Mouse (Mus musculus) erythroblast, adult 5-6 weeks (primary cell): ENCODE results near the gene Olfr304. TPM values are rescaled to one million over a fixed set of nuclear protein-coding genes. Genes with fewer than 3 reads are reported as not detected.
"Not testable (repeated sequence)": the region's sequence is repeated elsewhere in the genome, so short reads cannot be mapped to it uniquely, and the experiment has no call there.

ENCODE experiments used
- ATAC-seq: replicated peaks from 2 replicates; pipeline ENCODE4 v1.8.0; 2016; ENCODE audit warnings: moderate number of reproducible peaks, mild to moderate bottlenecking, moderate TSS enrichment, inconsistent platforms; ENCODE audit not compliant: poor library complexity, low FRiP score, severe bottlenecking
- total RNA-seq, 2 experiments: library from RNA; stranded (forward) in 1 of 2; stranded (reverse) in 1 of 2; fragments of 150-400 nt in 1 of 2; fragments of 200-764, 138-1000 nt in 1 of 2; gene quantifications; 2 replicates each; pipeline versions ENCODE4 v1.2.3 to v1.2.4; 2015 to 2017; ENCODE audit warnings: low replicate concordance in 2 of 2

Olfr304 gene
- total RNA-seq (2015; ENCODE audit: low replicate concordance) = not detected in 2 replicates
- total RNA-seq (2017; ENCODE audit: low replicate concordance) = not detected in 2 replicates

- no peak for ATAC-seq
Observed at GRCm38 (mm10) chr7:86386558-86386957, at the start of gene Olfr304. Olfr304 (minus strand) TSS chr7:86386658.

- no peak for ATAC-seq
Observed at GRCm38 (mm10) chr7:86403546-86403945, 17.1 kb upstream of the Olfr304 start, which contains the start of gene Olfr301. Olfr301 (plus strand) TSS chr7:86403846.

DNA sequence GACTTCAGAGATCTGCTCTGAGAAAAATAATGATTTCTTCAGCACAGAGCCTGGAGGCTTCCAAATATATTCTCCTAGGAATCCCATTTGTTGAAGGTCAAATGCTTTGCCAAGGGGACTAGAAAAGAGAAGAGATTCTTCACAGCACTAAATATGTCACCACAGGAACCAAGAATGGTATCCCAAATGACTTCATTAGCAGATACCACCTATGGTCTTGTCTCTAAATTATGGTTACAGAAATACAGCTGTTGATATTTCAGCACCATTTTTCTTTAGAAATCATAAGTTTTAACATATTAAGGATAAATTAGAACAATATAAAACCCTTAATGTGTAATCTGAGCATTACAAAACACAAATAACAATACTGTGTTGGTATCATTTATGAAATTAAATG is 11.2 kb upstream of the Olfr304 start, which contains the start of gene Olfr303:
TSS of gene Olfr303 (minus strand) at position 101 of the 400 bp plus-strand sequence.
- no peak for ATAC-seq

DNA sequence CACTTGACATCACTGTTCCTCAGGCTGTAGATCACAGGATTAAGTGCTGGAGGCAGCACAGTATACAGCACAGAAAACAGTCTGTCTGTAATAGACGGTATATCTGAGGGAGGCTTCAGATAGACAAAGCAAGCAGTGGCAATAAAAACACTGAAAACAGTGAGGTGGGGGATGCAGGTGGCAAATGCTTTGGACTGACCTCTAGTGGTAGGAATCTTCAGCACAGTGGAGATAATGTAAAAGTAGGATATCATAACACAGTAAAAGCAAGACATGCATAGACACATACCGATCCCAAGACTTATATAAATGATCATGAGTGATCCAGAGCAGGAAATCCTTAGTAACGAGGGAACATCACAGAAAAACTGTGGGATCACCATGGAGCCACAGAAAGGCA is 689 bp downstream of the Olfr304 start:
- ATAC-seq = no peak

GRCm38 (mm10) chr7:86366828-86367227 is 19.6 kb downstream of the Olfr304 start, which contains the start of gene Olfr305:
Olfr305 (minus strand) TSS chr7:86366928.
- ATAC-seq = no peak

DNA sequence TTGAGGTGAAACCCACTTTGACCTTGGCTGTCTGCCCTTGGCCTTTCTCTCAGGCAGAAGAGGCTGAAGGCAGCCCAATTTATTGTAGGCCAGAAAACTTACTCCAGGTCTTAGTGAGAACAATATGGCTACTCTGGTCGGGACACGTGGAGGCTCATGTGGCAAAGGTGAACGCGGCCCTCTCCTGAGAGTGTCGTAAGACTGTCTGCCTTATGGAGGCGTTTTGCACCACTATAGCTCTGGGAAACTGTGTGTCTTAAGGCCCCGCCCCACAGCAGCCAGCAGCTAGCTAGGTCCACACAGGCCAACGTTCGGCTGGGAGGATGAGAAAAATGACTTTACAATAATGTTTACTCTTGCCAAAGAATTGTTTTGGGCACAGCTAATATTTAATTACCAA is 40.2 kb downstream of the Olfr304 start:
- ATAC-seq = not testable (repeated sequence)

DNA sequence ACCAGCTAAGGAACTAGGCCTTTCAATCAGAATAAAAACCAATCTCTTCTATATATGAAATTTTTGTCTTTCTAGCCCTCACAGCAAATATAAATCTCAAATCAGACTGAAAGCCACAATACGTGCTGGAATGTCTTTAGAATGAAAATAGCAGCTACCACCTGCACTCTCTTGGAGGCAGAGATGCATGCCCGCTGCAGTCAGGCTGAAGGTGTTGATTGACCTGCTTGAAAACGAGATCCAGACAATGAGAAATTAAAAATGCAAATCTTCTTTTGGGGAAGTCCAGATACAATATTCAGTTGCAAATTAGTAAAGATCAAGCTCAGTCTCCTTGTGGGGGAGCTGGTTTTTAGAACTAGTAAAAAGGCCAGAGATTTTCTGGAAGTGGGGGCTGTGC is 42.2 kb downstream of the Olfr304 start:
- no peak for ATAC-seq

GRCm38 (mm10) chr7:86342881-86343565 is 43.4 kb downstream of the Olfr304 start:
- no peak for ATAC-seq

- no peak for ATAC-seq
Observed at GRCm38 (mm10) chr7:86337486-86337885, 49.0 kb downstream of the Olfr304 start, which contains the start of gene Olfr307. Olfr307 (minus strand) TSS chr7:86337586.

Other genes with a start within 250 kb of the Olfr304 start
- gene Vmn2r75, start 214.9 kb downstream of the Olfr304 start, total RNA-seq (2015; ENCODE audit: low replicate concordance) = not detected in 2 replicates
- not detected in 2 replicates for gene Vmn2r75, start 214.9 kb downstream of the Olfr304 start, total RNA-seq (2017; ENCODE audit: low replicate concordance)
- gene Vmn2r76, start 140.3 kb downstream of the Olfr304 start, total RNA-seq (2015; ENCODE audit: low replicate concordance) = not detected in 2 replicates
- under 0.01 TPM in 1 of 2 replicates, not detected in the other for gene Vmn2r76, start 140.3 kb downstream of the Olfr304 start, total RNA-seq (2017; ENCODE audit: low replicate concordance)
- gene Olfr310, start 109.5 kb downstream of the Olfr304 start, total RNA-seq (2015; ENCODE audit: low replicate concordance) = not detected in 2 replicates
- not detected in 2 replicates for gene Olfr310, start 109.5 kb downstream of the Olfr304 start, total RNA-seq (2017; ENCODE audit: low replicate concordance)
- gene Olfr309, start 73.0 kb downstream of the Olfr304 start, total RNA-seq (2015; ENCODE audit: low replicate concordance) = not detected in 2 replicates
- gene Olfr309, start 73.0 kb downstream of the Olfr304 start, total RNA-seq (2017; ENCODE audit: low replicate concordance) = not detected in 2 replicates
- not detected in 2 replicates for gene Olfr308, start 61.0 kb downstream of the Olfr304 start, total RNA-seq (2015; ENCODE audit: low replicate concordance)
- gene Olfr308, start 61.0 kb downstream of the Olfr304 start, total RNA-seq (2017; ENCODE audit: low replicate concordance) = not detected in 2 replicates
- gene Olfr307, start 49.1 kb downstream of the Olfr304 start, total RNA-seq (2015; ENCODE audit: low replicate concordance) = not detected in 2 replicates
- 0.42 TPM in 1 of 2 replicates, not detected in the other for gene Olfr307, start 49.1 kb downstream of the Olfr304 start, total RNA-seq (2017; ENCODE audit: low replicate concordance)
- gene Olfr305, start 19.7 kb downstream of the Olfr304 start, total RNA-seq (2015; ENCODE audit: low replicate concordance) = not detected in 2 replicates
- gene Olfr305, start 19.7 kb downstream of the Olfr304 start, total RNA-seq (2017; ENCODE audit: low replicate concordance) = not detected in 2 replicates
- not detected in 2 replicates for gene Olfr303, start 11.1 kb upstream of the Olfr304 start, total RNA-seq (2015; ENCODE audit: low replicate concordance)
- not detected in 2 replicates for gene Olfr303, start 11.1 kb upstream of the Olfr304 start, total RNA-seq (2017; ENCODE audit: low replicate concordance)
- gene Olfr301, start 17.2 kb upstream of the Olfr304 start, total RNA-seq (2015; ENCODE audit: low replicate concordance) = not detected in 2 replicates
- not detected in 2 replicates for gene Olfr301, start 17.2 kb upstream of the Olfr304 start, total RNA-seq (2017; ENCODE audit: low replicate concordance)
- gene Olfr299, start 73.3 kb upstream of the Olfr304 start, total RNA-seq (2015; ENCODE audit: low replicate concordance) = not detected in 2 replicates
- gene Olfr299, start 73.3 kb upstream of the Olfr304 start, total RNA-seq (2017; ENCODE audit: low replicate concordance) = 0.09 TPM in 1 of 2 replicates, not detected in the other
- gene Olfr298, start 105.8 kb upstream of the Olfr304 start, total RNA-seq (2015; ENCODE audit: low replicate concordance) = not detected in 2 replicates
- 0.56 TPM in 1 of 2 replicates, not detected in the other for gene Olfr298, start 105.8 kb upstream of the Olfr304 start, total RNA-seq (2017; ENCODE audit: low replicate concordance)
- not detected in 2 replicates for gene Olfr297, start 133.3 kb upstream of the Olfr304 start, total RNA-seq (2015; ENCODE audit: low replicate concordance)
- not detected in 2 replicates for gene Olfr297, start 133.3 kb upstream of the Olfr304 start, total RNA-seq (2017; ENCODE audit: low replicate concordance)
- not detected in 2 replicates for gene Olfr295, start 197.2 kb upstream of the Olfr304 start, total RNA-seq (2015; ENCODE audit: low replicate concordance)
- not detected in 2 replicates for gene Olfr295, start 197.2 kb upstream of the Olfr304 start, total RNA-seq (2017; ENCODE audit: low replicate concordance)
- gene Olfr294, start 230.0 kb upstream of the Olfr304 start, total RNA-seq (2015; ENCODE audit: low replicate concordance) = not detected in 2 replicates
- gene Olfr294, start 230.0 kb upstream of the Olfr304 start, total RNA-seq (2017; ENCODE audit: low replicate concordance) = not detected in 2 replicates